Mouse (Mus musculus) testis, adult 2 months (tissue): ENCODE results near the gene Gigyf2.

ENCODE experiments used
- CTCF ChIP-seq: fragments of 200-500 bp; IDR thresholded peaks from 2 replicates; pipeline ENCODE4 v1.5.1; 2012; ENCODE audit warnings: low read depth, mild to moderate bottlenecking, inconsistent platforms, low read length, moderate library complexity; ENCODE audit not compliant: control insufficient read depth, insufficient read depth, insufficient replicate concordance
- POLR2A ChIP-seq: fragments of 200-500 bp; IDR thresholded peaks from 2 replicates; pipeline ENCODE4 v1.6.1; 2012; ENCODE audit warnings: low read depth, mild to moderate bottlenecking, inconsistent platforms, low read length, moderate library complexity; ENCODE audit not compliant: control insufficient read depth

GRCm38 (mm10) chr1:87404710-87405109 lies 77.9 kb downstream of the Gigyf2 start:
- TF ChIP-seq CTCF (no peak), POLR2A (no peak)
